Mouse (Mus musculus) embryonic facial prominence, embryonic 11.5 days (tissue): ENCODE measurements around the gene Olfr536. TPM values are rescaled to one million over a fixed set of nuclear protein-coding genes. Genes with fewer than 3 reads are reported as not detected.
"Not testable (repeated sequence)": the region's sequence is repeated elsewhere in the genome, so short reads cannot be mapped to it uniquely, and the experiment has no call there.

ENCODE experiments used
- ATAC-seq: fragments of 200-750 bp; cut with Nextera tagmentation; replicated peaks from 2 replicates; pipeline ENCODE4 v1.8.0; 2017; ENCODE audit warnings: low read depth; ENCODE audit not compliant: insufficient number of reproducible peaks, low FRiP score, low TSS enrichment
- DNase-seq: peaks from one replicate; pipeline ENCODE4 v3.0.0-alpha.2; 2015; ENCODE audit warnings: low spot score
- H3K27ac ChIP-seq: fragments of 300-500 bp; sonication (generic); replicated peaks from 2 replicates; pipeline ENCODE4 v1.5.1; 2014; ENCODE audit warnings: mild to moderate bottlenecking, low read depth, low read length, control low read depth
- H3K27me3 ChIP-seq: fragments of 300-500 bp; sonication (generic); 2 replicates; pipeline ENCODE4 v1.6.1; 2014; ENCODE audit warnings: mild to moderate bottlenecking, low read length, moderate library complexity, mixed read lengths; ENCODE audit not compliant: control insufficient read depth, insufficient read depth
- H3K36me3 ChIP-seq: fragments of 300-500 bp; sonication (generic); replicated peaks from 2 replicates; pipeline ENCODE4 v1.6.1; 2014; ENCODE audit warnings: low read depth, mild to moderate bottlenecking, low read length, moderate library complexity, mixed read lengths; ENCODE audit not compliant: control insufficient read depth, insufficient read depth
- H3K4me1 ChIP-seq: fragments of 300-500 bp; sonication (generic); 2 replicates; pipeline ENCODE4 v1.6.1; 2014; ENCODE audit warnings: low read length, mixed read lengths; ENCODE audit not compliant: control insufficient read depth, insufficient read depth
- H3K4me2 ChIP-seq: fragments of 300-500 bp; sonication (generic); 2 replicates; pipeline ENCODE4 v1.6.1; 2014; ENCODE audit warnings: low read depth, mild to moderate bottlenecking, control low read depth, low read length, moderate library complexity
- H3K4me3 ChIP-seq: fragments of 300-500 bp; sonication (generic); 2 replicates; pipeline ENCODE4 v1.5.1; 2014; ENCODE audit warnings: low read depth, low read length, control low read depth
- H3K9ac ChIP-seq: fragments of 300-500 bp; sonication (generic); replicated peaks from 2 replicates; pipeline ENCODE4 v1.6.1; 2014; ENCODE audit warnings: mild to moderate bottlenecking, control low read depth, low read length
- H3K9me3 ChIP-seq: fragments of 300-500 bp; sonication (generic); replicated peaks from 2 replicates; pipeline ENCODE4 v1.6.1; 2016; ENCODE audit warnings: mild to moderate bottlenecking, low read length, inconsistent platforms, mixed read lengths; ENCODE audit not compliant: control insufficient read depth
- WGBS: fragments of 180-500 bp; shearing (Covaris S2); extraction: QIAGEN DNeasy Blood & Tissue Kit; methylation state at CpG from one replicate; pipeline ENCODE4 v1.1.7; 2014; 5-methylcytosine and 5-hydroxymethylcytosine counted together
- polyA plus RNA-seq: library from polyadenylated mRNA; unstranded; fragments of >200 nt; fragmentation: Nextera tagmentation; extraction: Ambion mirVana; gene quantifications from 2 replicates; pipeline ENCODE4 v1.2.1, GENCODE M21; 2014

Gene Olfr536
- polyA plus RNA-seq, 1 experiment from 2014 or later = 0.13 TPM

- not testable (repeated sequence) for H3K27ac ChIP-seq, H3K4me1 ChIP-seq, H3K27me3 ChIP-seq, H3K36me3 ChIP-seq, H3K4me2 ChIP-seq, H3K9me3 ChIP-seq, DNase-seq, H3K9ac ChIP-seq, ATAC-seq, H3K4me3 ChIP-seq
- WGBS = 100% methylated on average over 1 of the region's 1 CpGs
Measured at GRCm38 (mm10) chr7:140463070-140463469, 44.1 kb downstream of the Olfr536 start, which contains the start of gene Olfr533. Gene Olfr533, plus strand, starts transcription at chr7:140463370.

Other genes starting within 250 kb of the Olfr536 start
- not detected in 2 replicates for gene Olfr525, start 186.5 kb downstream of the Olfr536 start, polyA plus RNA-seq
- not detected in 2 replicates for gene Olfr527, start 173.4 kb downstream of the Olfr536 start, polyA plus RNA-seq
- not detected in 2 replicates for gene Olfr60, start 145.7 kb downstream of the Olfr536 start, polyA plus RNA-seq
- gene Olfr530, start 131.1 kb downstream of the Olfr536 start, polyA plus RNA-seq = 0.11 TPM in 1 of 2 replicates, not detected in the other
- gene Olfr531, start 104.5 kb downstream of the Olfr536 start, polyA plus RNA-seq = not detected in 2 replicates
- not detected in 2 replicates for gene Olfr532, start 85.8 kb downstream of the Olfr536 start, polyA plus RNA-seq
- gene Olfr533, start 44.0 kb downstream of the Olfr536 start, polyA plus RNA-seq = not detected in 2 replicates
- gene Olfr535, start 23.2 kb downstream of the Olfr536 start, polyA plus RNA-seq = not detected in 2 replicates
- gene Olfr538, start 60.5 kb upstream of the Olfr536 start, polyA plus RNA-seq = not detected in 2 replicates
- gene Olfr46, start 93.9 kb upstream of the Olfr536 start, polyA plus RNA-seq = not detected in 2 replicates
- gene Olfr61, start 121.6 kb upstream of the Olfr536 start, polyA plus RNA-seq = not detected in 2 replicates
- gene Olfr53, start 139.1 kb upstream of the Olfr536 start, polyA plus RNA-seq = not detected in 2 replicates
- gene Olfr539, start 152.5 kb upstream of the Olfr536 start, polyA plus RNA-seq = not detected in 2 replicates
- not detected in 2 replicates for gene Olfr45, start 174.6 kb upstream of the Olfr536 start, polyA plus RNA-seq
- gene Olfr541, start 189.9 kb upstream of the Olfr536 start, polyA plus RNA-seq = not detected in 2 replicates